Mouse (Mus musculus): ENCODE results near the gene Dnajc22. TPM values are rescaled to one million over a fixed set of nuclear protein-coding genes. Genes with fewer than 3 reads are reported as not detected.
A peak's percentile ranks its signal among the peaks of the same experiment; 100 is the strongest.

The Dnajc22 gene
- polyA plus RNA-seq, 1 experiment from 2014 or later = 0.56 TPM

GRCm38 (mm10) chr15:99150516-99150915 lies 57.5 kb downstream of the Dnajc22 start:
- Histone ChIP-seq H3K36me3 (replicated peaks; ENCODE audit: control insufficient read depth, insufficient read depth, low read depth, low read length) (no peaks in the 10 kb centered on the region; the same call in 1 of the 2 replicates), H3K27ac (replicated peaks; ENCODE audit: low read depth, low read length) (no peak overlapping the region), H3K4me2 (ENCODE audit: low read depth, low read length) (no peak overlapping the region), H3K9me3 (replicated peaks; ENCODE audit: control insufficient read depth, low read length) (no peaks in the 10 kb centered on the region), H3K4me1 (ENCODE audit: control insufficient read depth, insufficient read depth, low read length) (no peaks in the 10 kb centered on the region), H3K27me3 (ENCODE audit: control insufficient read depth, insufficient read depth, low read length) (no peaks in the 10 kb centered on the region), H3K9ac (replicated peaks; ENCODE audit: low read length) (no peak overlapping the region), H3K4me3 (ENCODE audit: low read depth, low read length) (no peak overlapping the region)
- WGBS = 89% methylated on average over 7 of the region's 7 CpGs
- ATAC-seq (replicated peaks; ENCODE audit: insufficient number of reproducible peaks, low FRiP score, low TSS enrichment, low read depth) (no peak), DNase-seq (ENCODE audit: low spot score) (no peak)

- H3K27me3 ChIP-seq (ENCODE audit: control insufficient read depth, insufficient read depth, low read length) = no peaks in the 10 kb centered on the region
- WGBS = 91% methylated on average over 8 of the region's 8 CpGs
- no peak for DNase-seq (ENCODE audit: low spot score)
- H3K36me3 ChIP-seq (replicated peaks; ENCODE audit: control insufficient read depth, insufficient read depth, low read depth, low read length) = no peaks in the 10 kb centered on the region; the same call in 1 of the 2 replicates
- no peaks in the 10 kb centered on the region for H3K4me1 ChIP-seq (ENCODE audit: control insufficient read depth, insufficient read depth, low read length)
- no peak overlapping the region for H3K27ac ChIP-seq (replicated peaks; ENCODE audit: low read depth, low read length)
- no peak for ATAC-seq (replicated peaks; ENCODE audit: insufficient number of reproducible peaks, low FRiP score, low TSS enrichment, low read depth)
- no peak overlapping the region for H3K9ac ChIP-seq (replicated peaks; ENCODE audit: low read length)
- no peak overlapping the region for H3K4me2 ChIP-seq (ENCODE audit: low read depth, low read length)
- H3K4me3 ChIP-seq (ENCODE audit: low read depth, low read length) = no peak overlapping the region
- no peaks in the 10 kb centered on the region for H3K9me3 ChIP-seq (replicated peaks; ENCODE audit: control insufficient read depth, low read length)
Measured at GRCm38 (mm10) chr15:99151324-99151723, 58.4 kb downstream of the Dnajc22 start.

- WGBS = 94% methylated on average over 8 of the region's 8 CpGs
- Histone ChIP-seq H3K27ac (replicated peaks; ENCODE audit: low read depth, low read length) (no peak overlapping the region), H3K9ac (replicated peaks; ENCODE audit: low read length) (no peak overlapping the region), H3K4me2 (ENCODE audit: low read depth, low read length) (no peak overlapping the region), H3K27me3 (ENCODE audit: control insufficient read depth, insufficient read depth, low read length) (no peaks in the 10 kb centered on the region), H3K9me3 (replicated peaks; ENCODE audit: control insufficient read depth, low read length) (no peaks in the 10 kb centered on the region), H3K36me3 (replicated peaks; ENCODE audit: control insufficient read depth, insufficient read depth, low read depth, low read length) (no peaks in the 10 kb centered on the region; the same call in 1 of the 2 replicates), H3K4me1 (ENCODE audit: control insufficient read depth, insufficient read depth, low read length) (no peaks in the 10 kb centered on the region), H3K4me3 (ENCODE audit: low read depth, low read length) (no peak overlapping the region)
- ATAC-seq (replicated peaks; ENCODE audit: insufficient number of reproducible peaks, low FRiP score, low TSS enrichment, low read depth) = 0 out of 2 replicates have a peak, but pooled peaks have one; percentile 23
- DNase-seq (ENCODE audit: low spot score) = no peak
Measured at GRCm38 (mm10) chr15:99153466-99153865, 60.5 kb downstream of the Dnajc22 start.

Small RNAs within 50 kb of the gene (microRNA-seq; reads per million reads assigned to microRNA genes)
- gene Mir6960 (ENCODE audit: borderline number of aligned reads) = 3.3 reads per million

Other genes with a start within 250 kb of the Dnajc22 start
- 11.6 and 12.0 TPM in 2 replicates for gene Kmt2d, start 222.0 kb upstream of the Dnajc22 start, polyA plus RNA-seq (2014; fragmentation: Nextera tagmentation; extraction: Ambion mirVana)
- 16.7 and 17.0 TPM in 2 replicates for gene Rhebl1, start 198.6 kb upstream of the Dnajc22 start, polyA plus RNA-seq (2014; fragmentation: Nextera tagmentation; extraction: Ambion mirVana)
- gene Dhh, start 194.6 kb upstream of the Dnajc22 start, polyA plus RNA-seq (2014; fragmentation: Nextera tagmentation; extraction: Ambion mirVana) = 0.76 and 1.3 TPM in 2 replicates
- gene Lmbr1l, start 174.9 kb upstream of the Dnajc22 start, polyA plus RNA-seq (2014; fragmentation: Nextera tagmentation; extraction: Ambion mirVana) = 3.9 and 7.1 TPM in 2 replicates
- 2,291 and 2,381 TPM in 2 replicates for gene Tuba1b, start 158.6 kb upstream of the Dnajc22 start, polyA plus RNA-seq (2014; fragmentation: Nextera tagmentation; extraction: Ambion mirVana)
- gene Gm49450, start 139.6 kb upstream of the Dnajc22 start, polyA plus RNA-seq (2014; fragmentation: Nextera tagmentation; extraction: Ambion mirVana) = not detected in 2 replicates
- gene Tuba1a, start 139.5 kb upstream of the Dnajc22 start, polyA plus RNA-seq (2014; fragmentation: Nextera tagmentation; extraction: Ambion mirVana) = 3,177 and 3,658 TPM in 2 replicates
- gene Tuba1c, start 63.3 kb upstream of the Dnajc22 start, polyA plus RNA-seq (2014; fragmentation: Nextera tagmentation; extraction: Ambion mirVana) = 132 and 138 TPM in 2 replicates
- gene Prph, start 38.0 kb upstream of the Dnajc22 start, polyA plus RNA-seq (2014; fragmentation: Nextera tagmentation; extraction: Ambion mirVana) = 17.1 and 20.6 TPM in 2 replicates
- gene Troap, start 18.6 kb upstream of the Dnajc22 start, polyA plus RNA-seq (2014; fragmentation: Nextera tagmentation; extraction: Ambion mirVana) = 20.6 and 23.8 TPM in 2 replicates
- 1.0 and 1.1 TPM in 2 replicates for gene C1ql4, start 5.4 kb upstream of the Dnajc22 start, polyA plus RNA-seq (2014; fragmentation: Nextera tagmentation; extraction: Ambion mirVana)
- 59.6 and 68.5 TPM in 2 replicates for gene Spats2, start 32.7 kb downstream of the Dnajc22 start, polyA plus RNA-seq (2014; fragmentation: Nextera tagmentation; extraction: Ambion mirVana)
- 0.18 and 0.25 TPM in 2 replicates for gene Kcnh3, start 131.7 kb downstream of the Dnajc22 start, polyA plus RNA-seq (2014; fragmentation: Nextera tagmentation; extraction: Ambion mirVana)
- gene Mcrs1, start 158.8 kb downstream of the Dnajc22 start, polyA plus RNA-seq (2014; fragmentation: Nextera tagmentation; extraction: Ambion mirVana) = 161 and 172 TPM in 2 replicates
- 42.0 and 44.1 TPM in 2 replicates for gene Prpf40b, start 201.9 kb downstream of the Dnajc22 start, polyA plus RNA-seq (2014; fragmentation: Nextera tagmentation; extraction: Ambion mirVana)
- 0.08 and 0.10 TPM in 2 replicates for gene Fam186b, start 202.7 kb downstream of the Dnajc22 start, polyA plus RNA-seq (2014; fragmentation: Nextera tagmentation; extraction: Ambion mirVana)

All from embryonic facial prominence, embryonic 11.5 days (tissue).